Mouse (Mus musculus): ENCODE results near the gene Adam11.

The Adam11 gene

GRCm38 (mm10) chr11:102753591-102754324, 7.5 kb upstream of the Adam11 start:
- DNase-seq (ENCODE audit: low read depth, low spot score), result no peak

DNA sequence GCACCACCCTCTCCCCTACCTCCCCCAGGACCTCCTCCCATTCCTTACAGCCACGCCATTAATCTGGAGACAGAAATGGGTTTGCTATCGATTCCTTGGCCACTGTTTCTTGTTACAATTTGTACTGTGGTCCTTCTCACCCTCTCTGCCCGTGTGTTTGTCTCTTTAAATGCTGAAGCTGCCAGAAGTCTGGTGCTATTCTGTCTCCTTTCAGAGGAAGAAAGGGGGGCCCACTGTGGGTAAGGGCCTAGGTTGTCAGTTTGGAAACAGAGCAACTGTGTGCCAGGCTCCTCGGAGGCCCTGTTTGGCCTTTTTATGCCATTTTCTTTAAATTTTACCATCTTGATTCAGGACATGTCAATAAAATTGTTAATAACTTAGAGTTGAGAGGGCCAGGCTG, 6.8 kb upstream of the Adam11 start:
- DNase-seq (ENCODE audit: low read depth, low spot score), result no peak

GRCm38 (mm10) chr11:102755391-102755790, 5.8 kb upstream of the Adam11 start:
- no peak for DNase-seq (ENCODE audit: low read depth, low spot score)

- no peak for DNase-seq (ENCODE audit: low read depth, low spot score)
Measured at GRCm38 (mm10) chr11:102758977-102759376, 2.3 kb upstream of the Adam11 start.

- no peak for DNase-seq (ENCODE audit: low read depth, low spot score)
Measured at GRCm38 (mm10) chr11:102760805-102761308, 382 bp upstream of the Adam11 start.

- no peak for DNase-seq (ENCODE audit: low read depth, low spot score)
Measured at GRCm38 (mm10) chr11:102762248-102762647, 1.0 kb downstream of the Adam11 start.

DNA sequence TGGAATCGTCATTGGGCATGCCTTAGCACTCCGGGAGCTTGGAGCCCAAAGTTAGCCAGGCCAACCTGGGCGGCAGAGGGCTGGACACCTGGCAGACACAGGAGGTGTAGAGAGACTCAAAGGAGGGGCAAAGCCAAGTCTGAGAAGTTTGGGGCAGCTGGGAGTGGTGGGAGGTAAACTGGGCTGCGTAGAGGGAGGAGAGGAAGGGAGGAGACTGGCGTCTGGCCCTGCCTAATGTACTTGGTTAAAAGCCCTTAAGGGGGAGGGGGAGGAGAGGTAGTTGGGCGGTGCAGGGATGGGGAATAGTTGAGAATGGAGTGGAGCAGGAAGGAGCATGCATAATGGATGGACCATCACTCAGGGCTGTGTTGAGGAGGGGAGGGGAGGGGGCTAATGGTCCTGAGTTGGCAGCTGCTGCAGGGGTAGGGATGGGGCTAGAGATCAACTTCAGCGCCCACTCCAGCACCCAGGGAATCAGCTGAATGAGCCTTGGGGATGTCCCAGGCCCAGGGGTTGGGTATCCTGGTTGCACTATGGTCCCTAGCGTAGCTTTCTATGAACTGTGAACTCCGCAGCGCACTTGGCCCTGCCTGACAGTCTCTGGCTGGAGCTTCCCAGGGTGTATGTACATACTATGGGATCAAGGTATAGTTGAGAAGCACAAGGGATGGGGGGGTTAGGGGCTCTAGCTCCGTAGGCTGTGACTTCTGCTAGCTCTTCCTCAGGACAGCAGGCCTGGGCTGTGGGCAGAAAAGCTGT, 1.9 kb downstream of the Adam11 start:
- no peak for DNase-seq (ENCODE audit: low read depth, low spot score)

DNA sequence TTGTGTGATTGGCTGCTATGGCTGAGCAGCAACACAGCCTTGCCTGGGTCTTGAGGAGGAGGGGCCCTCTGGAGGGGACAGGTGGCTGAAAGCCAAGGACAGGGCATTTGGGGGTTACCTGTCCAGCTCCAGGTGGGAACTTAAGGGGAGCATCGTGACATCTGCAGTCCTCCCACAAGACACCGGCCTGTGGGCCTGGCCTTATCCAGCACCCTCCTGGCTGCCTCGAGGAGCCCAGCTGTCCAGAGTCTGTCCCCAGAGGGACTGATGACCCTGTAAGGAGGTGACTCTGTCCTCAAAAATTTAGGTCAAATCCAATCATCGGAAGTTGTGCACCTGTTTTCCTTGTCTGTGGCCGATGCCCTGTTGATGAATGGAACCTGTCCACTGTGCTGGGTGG, 4.2 kb downstream of the Adam11 start:
- no peak for DNase-seq (ENCODE audit: low read depth, low spot score)

GRCm38 (mm10) chr11:102767055-102767670, 5.9 kb downstream of the Adam11 start:
- DNase-seq (ENCODE audit: low read depth, low spot score), result no peak

GRCm38 (mm10) chr11:102769141-102769540, 7.9 kb downstream of the Adam11 start:
- no peak for DNase-seq (ENCODE audit: low read depth, low spot score)

DNA sequence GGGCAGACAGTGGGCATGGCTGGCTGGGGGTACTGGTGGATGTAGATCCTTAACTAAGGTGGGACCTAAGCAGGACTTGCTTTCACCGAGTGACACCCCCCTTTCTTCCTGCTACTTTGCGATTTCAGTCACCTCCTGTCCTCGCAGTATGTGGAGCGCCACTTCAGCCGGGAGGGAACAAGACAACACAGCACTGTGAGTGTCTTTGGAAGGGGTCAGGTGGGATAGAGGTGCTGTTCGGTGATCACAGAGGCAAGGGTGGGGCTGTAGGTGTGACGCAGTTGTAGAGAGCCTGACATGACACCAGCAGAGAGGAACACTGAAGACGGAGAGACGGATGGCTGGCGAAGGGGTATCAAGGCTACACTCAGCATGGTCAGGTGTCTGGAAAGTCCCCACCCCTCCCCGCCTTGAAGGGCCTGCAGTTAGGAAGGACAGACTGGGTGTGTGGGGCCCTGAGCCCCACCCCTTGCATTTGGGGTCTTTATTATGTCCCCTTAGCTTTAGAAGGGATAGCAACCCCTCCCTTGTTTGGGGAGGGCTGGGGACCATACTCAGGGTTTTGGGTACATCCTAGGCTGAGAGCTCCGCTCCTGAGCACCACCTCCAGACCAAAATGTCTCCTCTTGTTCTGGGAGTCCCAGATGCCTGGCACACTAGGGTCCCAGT, 8.9 kb downstream of the Adam11 start:
- DNase-seq (ENCODE audit: low read depth, low spot score), result no peak

DNA sequence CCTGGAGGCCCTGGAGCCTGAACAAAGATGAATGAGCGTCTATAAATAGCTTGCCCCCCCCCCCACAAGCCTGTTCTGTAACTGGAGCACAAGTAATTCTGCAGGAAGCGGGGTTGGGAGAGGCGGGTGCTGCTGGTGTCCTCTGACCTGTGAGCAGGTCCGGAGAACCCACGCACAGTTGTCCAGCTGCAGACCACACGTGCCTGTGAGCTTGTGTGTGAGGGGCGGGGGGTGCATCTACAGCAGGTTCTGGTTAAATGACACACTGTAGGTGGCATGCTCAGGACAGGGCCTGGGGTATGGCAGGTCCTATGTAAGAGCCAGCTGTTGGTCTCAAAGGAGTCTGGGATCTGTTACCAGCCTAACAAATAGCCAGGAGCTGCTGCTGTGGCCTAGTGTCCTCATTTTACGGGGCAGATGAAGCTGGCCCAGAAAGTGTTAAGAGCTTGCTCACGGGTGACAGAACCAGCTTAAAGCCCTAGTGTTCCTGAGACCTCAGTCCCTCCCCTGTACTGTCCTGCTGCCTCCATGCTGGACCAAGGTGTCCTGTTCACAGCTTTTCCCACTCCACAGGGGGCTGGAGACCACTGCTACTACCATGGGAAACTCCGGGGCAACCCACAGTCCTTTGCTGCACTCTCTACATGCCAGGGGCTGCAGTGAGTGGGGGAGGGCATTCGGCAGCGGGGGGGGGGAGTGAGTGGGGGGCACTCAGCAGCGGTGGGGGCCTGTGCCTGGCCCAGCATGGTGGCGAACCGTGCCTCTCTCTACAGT, 9.6 kb downstream of the Adam11 start:
- DNase-seq (ENCODE audit: low read depth, low spot score), result no peak

- no peak for DNase-seq (ENCODE audit: low read depth, low spot score)
Measured at GRCm38 (mm10) chr11:102771916-102772714, 10.9 kb downstream of the Adam11 start.

DNA sequence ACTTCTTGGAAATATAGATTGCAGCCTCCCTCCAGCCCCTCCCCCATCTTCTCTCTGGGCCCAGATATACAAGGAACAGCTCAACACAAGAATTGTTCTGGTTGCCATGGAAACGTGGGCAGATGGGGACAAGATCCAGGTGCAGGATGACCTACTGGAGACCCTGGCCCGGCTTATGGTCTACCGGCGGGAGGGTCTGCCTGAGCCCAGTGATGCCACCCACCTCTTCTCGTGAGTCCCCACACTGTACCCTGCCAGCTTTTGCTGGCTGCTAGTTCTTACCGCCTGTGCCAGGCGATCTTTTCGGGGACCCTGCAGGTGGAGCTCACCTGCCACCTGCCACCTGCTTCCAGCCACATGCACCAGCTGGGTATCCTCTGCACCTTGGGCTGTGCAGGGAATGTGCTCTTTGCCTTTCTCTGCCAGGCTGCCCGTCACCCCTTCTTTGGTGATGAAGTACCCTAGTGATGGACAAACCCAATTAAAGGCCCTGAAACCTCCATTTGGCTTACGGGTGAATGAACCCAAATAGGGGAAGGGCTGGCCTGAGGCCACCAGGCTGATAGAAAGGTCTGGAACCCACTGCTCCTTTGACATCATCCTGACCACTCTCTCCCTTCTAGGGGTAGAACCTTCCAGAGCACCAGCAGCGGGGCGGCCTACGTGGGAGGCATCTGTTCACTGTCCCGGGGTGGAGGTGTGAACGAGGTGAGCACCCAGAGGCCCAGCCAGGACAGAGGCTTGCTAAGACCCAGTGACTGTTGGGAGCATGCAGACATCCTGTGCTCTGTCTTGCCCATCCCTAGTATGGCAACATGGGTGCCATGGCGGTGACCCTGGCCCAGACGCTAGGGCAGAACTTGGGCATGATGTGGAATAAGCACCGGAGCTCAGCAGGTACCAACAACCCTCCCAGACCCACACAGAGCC, 11.8 kb downstream of the Adam11 start:
- no peak for DNase-seq (ENCODE audit: low read depth, low spot score)

DNA sequence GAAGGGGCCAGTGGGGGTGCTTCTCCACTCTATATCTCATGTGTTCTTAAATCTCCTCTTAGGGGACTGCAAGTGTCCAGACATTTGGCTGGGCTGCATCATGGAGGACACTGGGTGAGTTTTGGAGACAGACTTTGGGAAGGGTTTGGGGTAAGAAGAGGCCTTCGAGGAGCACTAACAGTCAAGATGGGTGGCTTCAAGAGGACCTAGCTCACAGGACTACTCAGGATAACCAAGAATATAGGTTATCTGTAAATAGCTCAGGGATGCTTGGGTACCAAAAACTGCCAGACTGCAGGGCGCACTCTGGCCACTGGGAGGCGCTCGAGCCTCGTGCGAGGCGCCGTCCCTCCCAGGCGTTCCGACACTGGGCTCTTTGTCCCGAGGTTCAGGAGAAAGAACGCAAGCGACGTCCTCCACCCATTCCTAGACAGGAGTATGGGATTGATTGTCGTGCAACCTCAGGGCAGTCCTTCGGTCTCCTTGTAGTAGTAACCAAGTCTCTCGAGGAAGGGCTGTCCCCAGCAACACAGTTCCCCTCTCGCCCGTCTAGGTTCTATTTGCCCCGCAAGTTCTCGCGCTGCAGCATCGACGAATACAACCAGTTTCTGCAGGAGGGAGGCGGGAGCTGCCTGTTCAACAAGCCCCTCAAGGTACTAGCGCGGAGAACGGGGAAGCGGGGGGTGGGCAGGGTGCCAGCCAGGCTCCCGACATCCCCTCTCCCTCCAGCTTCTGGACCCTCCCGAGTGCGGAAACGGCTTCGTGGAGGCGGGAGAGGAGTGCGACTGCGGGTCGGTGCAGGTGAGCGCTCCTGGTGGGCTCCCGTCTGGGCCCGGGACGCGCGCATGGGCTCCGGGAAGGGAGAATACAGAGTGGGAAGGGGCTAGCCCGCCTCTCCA, 12.7 kb downstream of the Adam11 start:
- DNase-seq (ENCODE audit: low read depth, low spot score), result peak; percentile 58

DNA sequence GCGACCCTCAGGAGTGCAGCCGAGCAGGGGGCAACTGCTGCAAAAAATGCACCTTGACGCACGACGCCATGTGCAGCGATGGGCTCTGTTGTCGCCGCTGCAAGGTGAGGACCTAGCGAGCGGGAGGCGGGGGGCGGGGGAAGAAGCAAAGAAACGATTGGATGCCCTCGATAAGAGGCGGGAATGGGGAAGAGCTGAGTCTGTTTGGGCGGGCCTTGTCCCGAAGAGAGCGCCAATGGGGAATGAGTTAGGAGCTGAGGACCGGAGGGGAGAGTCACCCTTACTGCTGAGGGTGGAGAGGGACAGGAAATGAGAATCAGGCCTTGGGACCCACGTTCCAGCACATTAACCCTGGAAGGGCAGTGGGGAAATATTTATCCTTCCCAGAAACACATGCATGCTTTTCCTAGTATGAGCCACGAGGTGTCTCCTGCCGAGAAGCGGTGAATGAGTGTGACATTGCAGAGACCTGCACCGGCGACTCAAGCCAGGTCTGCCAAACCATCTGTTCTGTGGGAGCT, 13.4 kb downstream of the Adam11 start:
- DNase-seq (ENCODE audit: low read depth, low spot score), result no peak

- DNase-seq (ENCODE audit: low read depth, low spot score), result no peak
Measured at GRCm38 (mm10) chr11:102777598-102777997, 16.4 kb downstream of the Adam11 start.

- DNase-seq (ENCODE audit: low read depth, low spot score), result no peak
Measured at GRCm38 (mm10) chr11:102778165-102778564, 16.9 kb downstream of the Adam11 start.

Measured in retina, adult 2 months (tissue).